Comparison of ENCODE assay signal across 12 mouse cellular contexts in the genomic region with DNA sequence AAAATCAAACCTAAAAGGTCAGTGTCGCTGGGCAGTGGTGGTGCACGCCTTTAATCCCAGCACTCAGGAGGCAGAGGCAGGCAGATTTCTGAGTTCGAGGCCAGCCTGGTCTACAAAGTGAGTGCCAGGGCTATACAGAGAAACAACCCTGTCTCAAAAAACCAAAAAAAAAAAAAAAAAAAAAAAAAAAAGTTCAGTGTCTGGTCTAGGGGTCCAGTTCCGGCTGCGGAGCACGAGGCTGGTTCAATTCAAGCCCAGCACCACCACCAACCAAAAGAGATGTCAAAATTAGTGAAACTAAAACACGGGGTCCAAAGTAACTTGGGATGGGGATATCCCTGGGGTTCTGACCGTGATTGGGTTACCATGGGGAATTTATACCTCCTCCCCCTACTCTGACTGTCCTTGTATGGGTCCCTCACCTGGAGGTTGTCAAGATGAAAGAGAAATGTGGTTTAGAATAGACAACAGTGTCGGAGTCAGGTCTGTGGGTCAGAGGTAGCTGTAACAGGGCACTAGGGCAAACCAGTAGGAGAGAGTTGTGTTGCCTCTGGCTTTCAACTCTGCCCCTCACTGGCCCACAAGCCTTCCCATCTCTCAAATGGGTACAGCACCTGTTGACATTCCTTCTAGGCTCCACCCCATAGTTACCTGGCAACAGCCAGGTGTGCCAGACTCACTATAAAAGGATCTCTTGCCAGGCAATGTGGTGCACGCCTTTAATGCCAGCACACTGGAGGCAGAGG. TPM values are rescaled to one million over a fixed set of nuclear protein-coding genes. Genes with fewer than 3 reads are reported as not detected.
DNase-seq lines count a peak whose midpoint lies in the region; ATAC-seq lines count a peak whose summit lies in the region.
"Had no signal": no experiment of that assay in that cellular context is flagged by ENCODE, and none has a peak within 500 bp of the region (broad histone marks: within the 10 kb centered on the region; RNA-seq: fewer than 3 reads in every experiment).

No protein-coding gene starts in this region.

- no peak for ATAC-seq in heart, embryonic 11.5 days (replicated peaks; ENCODE audit: insufficient number of reproducible peaks, low FRiP score, low TSS enrichment)
- ATAC-seq in megakaryocyte, adult 5-6 weeks (ENCODE audit: poor library complexity, severe bottlenecking): no peak
- ATAC-seq in intestine, embryonic 16.5 days: no peak
- ATAC-seq in neural tube, embryonic 15.5 days (ENCODE audit: low FRiP score): no peak

- H3K9ac ChIP-seq in heart, embryonic 11.5 days (ENCODE audit: low read depth, low read length): no peak overlapping the region; the same call in 1 of the 2 replicates
- 0 out of 2 replicates have a peak overlapping the region, but pooled peaks have one; percentile 74 for H3K9ac ChIP-seq in intestine, embryonic 16.5 days (ENCODE audit: low read depth, low read length)
- H3K9ac ChIP-seq in neural tube, embryonic 15.5 days (replicated peaks): no peak overlapping the region

- no peak overlapping the region for H3K27ac ChIP-seq in heart, embryonic 11.5 days (ENCODE audit: low read depth, low read length)
- peak overlapping the region; percentile 93; the same call in 1 of the 2 replicates for H3K27ac ChIP-seq in intestine, embryonic 16.5 days (ENCODE audit: low read length)
- H3K27ac ChIP-seq in neural tube, embryonic 15.5 days (replicated peaks): no peak overlapping the region

- H3K36me3 ChIP-seq in heart, embryonic 11.5 days (ENCODE audit: control insufficient read depth, insufficient read depth, low read length): no peaks in the 10 kb centered on the region
- no peaks in the 10 kb centered on the region for H3K36me3 ChIP-seq in megakaryocyte, embryonic 14.5 days (replicated peaks; ENCODE audit: low read length)
- H3K36me3 ChIP-seq in intestine, embryonic 16.5 days (ENCODE audit: control insufficient read depth, insufficient read depth, low read length): no peaks in the 10 kb centered on the region
- H3K36me3 ChIP-seq in neural tube, embryonic 15.5 days: no peaks in the 10 kb centered on the region

- no peak overlapping the region; the same call in 1 of the 2 replicates for H3K4me3 ChIP-seq in heart, embryonic 11.5 days (ENCODE audit: low read depth, low read length)
- peak overlapping the region; percentile 97 for H3K4me3 ChIP-seq in megakaryocyte, embryonic 14.5 days (replicated peaks)
- H3K4me3 ChIP-seq in intestine, embryonic 16.5 days (ENCODE audit: low read length): no peak overlapping the region
- H3K4me3 ChIP-seq in neural tube, embryonic 15.5 days (replicated peaks): no peak overlapping the region

- peaks cover 30% of the 10 kb centered on the region for H3K4me1 ChIP-seq in heart, embryonic 11.5 days (ENCODE audit: control insufficient read depth, insufficient read depth, low read length)
- H3K4me1 ChIP-seq in megakaryocyte, embryonic 14.5 days: peaks cover 45% of the 10 kb centered on the region
- peaks cover 20% of the 10 kb centered on the region for H3K4me1 ChIP-seq in intestine, embryonic 16.5 days (ENCODE audit: control insufficient read depth, insufficient read depth, low read length)
- peaks cover 38% of the 10 kb centered on the region for H3K4me1 ChIP-seq in neural tube, embryonic 15.5 days

- no peak for DNase-seq in heart, postnatal 4 days
- no peak for DNase-seq in frontal cortex, postnatal 14 days (ENCODE audit: low spot score in 2 of 2)
- DNase-seq in embryo, embryonic 10 days (ENCODE audit: low spot score): no peak
- DNase-seq: cerebellum, postnatal 10 days; kidney, adult 9 months; lung, adult 2 months had no signal

- H3K9me3 ChIP-seq in heart, embryonic 11.5 days (replicated peaks; ENCODE audit: control insufficient read depth, low read length): no peaks in the 10 kb centered on the region
- no peaks in the 10 kb centered on the region for H3K9me3 ChIP-seq in megakaryocyte, embryonic 14.5 days
- H3K9me3 ChIP-seq in intestine, embryonic 16.5 days (ENCODE audit: control insufficient read depth, low read length): no peaks in the 10 kb centered on the region
- no peaks in the 10 kb centered on the region for H3K9me3 ChIP-seq in neural tube, embryonic 15.5 days (replicated peaks)

- WGBS in heart, embryonic 11.5 days (ENCODE audit: insufficient replicate concordance): 94% methylated on average over 10 of the region's 10 CpGs
- 95% methylated on average over 10 of the region's 10 CpGs for WGBS in intestine, embryonic 16.5 days
- WGBS in neural tube, embryonic 15.5 days: 96% methylated on average over 10 of the region's 10 CpGs

- H3K4me2 ChIP-seq in heart, embryonic 11.5 days: peak overlapping the region; percentile 83
- H3K4me2 ChIP-seq in intestine, embryonic 16.5 days (ENCODE audit: low read depth, low read length): peak overlapping the region; percentile 89
- H3K4me2 ChIP-seq in neural tube, embryonic 15.5 days: peak overlapping the region; percentile 82; the same call in 1 of the 2 replicates

- H3K27me3 ChIP-seq in heart, embryonic 11.5 days (ENCODE audit: control insufficient read depth, insufficient read depth, low read length): no peaks in the 10 kb centered on the region
- peaks cover 26% of the 10 kb centered on the region for H3K27me3 ChIP-seq in megakaryocyte, embryonic 14.5 days (replicated peaks)
- no peaks in the 10 kb centered on the region for H3K27me3 ChIP-seq in intestine, embryonic 16.5 days (replicated peaks; ENCODE audit: control insufficient read depth, insufficient read depth, low read length)
- no peaks in the 10 kb centered on the region for H3K27me3 ChIP-seq in neural tube, embryonic 15.5 days (replicated peaks)

RNA-seq across cellular contexts. Expression of gene Cdc42ep4, which starts 1.2 kb away (rescaled TPM):
- 18.4 and 19.3 TPM in 2 replicates for polyA plus RNA-seq in heart, embryonic 11.5 days (2014; fragmentation: Nextera tagmentation; extraction: Ambion mirVana)
- 10 to 100 TPM; 18.7 to 20.7 TPM for total RNA-seq in heart, postnatal 4 days (2021)
- 2.9 and 9.4 TPM in 2 replicates for polyA plus RNA-seq in megakaryocyte, embryonic 14.5 days (2012; ENCODE audit: insufficient read depth, low replicate concordance)
- 14.0 and 20.1 TPM in 2 replicates for total RNA-seq in megakaryocyte, adult 5-6 weeks (2015)
- total RNA-seq in megakaryocyte, adult 5-6 weeks (2017): 26.9 and 27.8 TPM in 2 replicates
- 59.0 and 60.3 TPM in 2 replicates for polyA plus RNA-seq in intestine, embryonic 16.5 days (2015; fragmentation: Nextera tagmentation; extraction: Ambion mirVana)
- 58.1 and 58.6 TPM in 2 replicates for polyA plus RNA-seq in neural tube, embryonic 15.5 days (2015; fragmentation: Nextera tagmentation; extraction: Ambion mirVana)

RNA-seq across cellular contexts. Expression of gene Cpsf4l, which starts 43.0 kb away (rescaled TPM):
- polyA plus RNA-seq in heart, embryonic 11.5 days (2014; fragmentation: Nextera tagmentation; extraction: Ambion mirVana): 0.23 and 0.30 TPM in 2 replicates
- total RNA-seq in heart, postnatal 4 days (2021): not detected
- polyA plus RNA-seq in megakaryocyte, embryonic 14.5 days (2012; ENCODE audit: insufficient read depth, low replicate concordance): not detected in 2 replicates
- not detected in 2 replicates for total RNA-seq in megakaryocyte, adult 5-6 weeks (2015)
- total RNA-seq in megakaryocyte, adult 5-6 weeks (2017): not detected in 2 replicates
- 0.12 and 0.33 TPM in 2 replicates for polyA plus RNA-seq in intestine, embryonic 16.5 days (2015; fragmentation: Nextera tagmentation; extraction: Ambion mirVana)
- polyA plus RNA-seq in neural tube, embryonic 15.5 days (2015; fragmentation: Nextera tagmentation; extraction: Ambion mirVana): 0.27 and 10.0 TPM in 2 replicates
- total RNA-seq: gastrocnemius, adult 18-20 months had no signal
- polyA plus RNA-seq: lung, adult 2 months had no signal
